ENCODE assay signal across 18 mouse cellular contexts in the genomic region with DNA sequence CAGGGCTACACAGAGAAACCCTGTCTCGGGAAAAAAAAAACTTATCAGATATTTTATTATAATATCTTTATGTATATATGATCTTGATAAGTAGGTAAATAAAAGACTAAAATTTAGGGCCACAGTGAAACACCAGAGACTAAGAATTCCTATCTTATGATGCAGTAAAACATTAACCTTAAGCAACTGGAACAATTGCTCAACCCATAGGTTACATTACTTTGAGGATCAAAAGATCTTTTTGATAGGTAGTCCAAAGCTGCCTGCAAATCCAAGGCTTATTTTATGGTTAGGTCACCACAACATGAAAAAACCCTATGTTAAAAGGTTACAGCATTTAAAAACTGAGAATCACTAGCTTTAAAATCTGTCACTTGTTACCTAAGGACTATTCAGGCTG. TPM values are rescaled to one million over a fixed set of nuclear protein-coding genes. Genes with fewer than 3 reads are reported as not detected.
"Had no signal": no experiment of that assay in that cellular context is flagged by ENCODE, and none has a peak within 500 bp of the region (broad histone marks: within the 10 kb centered on the region; RNA-seq: fewer than 3 reads in every experiment).

No protein-coding gene starts in this region.

- H3K27ac ChIP-seq: neural tube, embryonic 13.5 days; neural tube, embryonic 15.5 days; stomach, embryonic 15.5 days; stomach, postnatal 0 days had no signal

- H3K9ac ChIP-seq: neural tube, embryonic 13.5 days; neural tube, embryonic 15.5 days; stomach, embryonic 15.5 days had no signal

- H3K4me2 ChIP-seq: neural tube, embryonic 13.5 days; neural tube, embryonic 15.5 days; stomach, embryonic 15.5 days had no signal

- H3K27me3 ChIP-seq: neural tube, embryonic 13.5 days; neural tube, embryonic 15.5 days; stomach, embryonic 15.5 days had no signal

- DNase-seq: retina, postnatal 1 day; right cerebral cortex, adult 18-20 months; right cerebral cortex, postnatal 14 days; right cerebral cortex, postnatal 25 days; right cerebral cortex, postnatal 4 days; spleen, adult 18-20 months; thymus, adult 18-20 months; thymus, adult 2 months; thymus, postnatal 14 days; thymus, postnatal 25 days; thymus, postnatal 36 days; thymus, postnatal 4 days had no signal

- H3K9me3 ChIP-seq: neural tube, embryonic 13.5 days; neural tube, embryonic 15.5 days; stomach, embryonic 15.5 days had no signal

- H3K4me1 ChIP-seq: stomach, embryonic 15.5 days had no signal

- H3K4me3 ChIP-seq: neural tube, embryonic 13.5 days; neural tube, embryonic 15.5 days; stomach, embryonic 15.5 days had no signal

RNA-seq across cellular contexts. Expression of gene Slc27a5, which starts 3.6 kb away (rescaled TPM):
- polyA plus RNA-seq: small intestine, adult 2 months; stomach, embryonic 14.5 days had no signal
